Mouse (Mus musculus): Measurements from ENCODE around the gene Stim2.

DNA sequence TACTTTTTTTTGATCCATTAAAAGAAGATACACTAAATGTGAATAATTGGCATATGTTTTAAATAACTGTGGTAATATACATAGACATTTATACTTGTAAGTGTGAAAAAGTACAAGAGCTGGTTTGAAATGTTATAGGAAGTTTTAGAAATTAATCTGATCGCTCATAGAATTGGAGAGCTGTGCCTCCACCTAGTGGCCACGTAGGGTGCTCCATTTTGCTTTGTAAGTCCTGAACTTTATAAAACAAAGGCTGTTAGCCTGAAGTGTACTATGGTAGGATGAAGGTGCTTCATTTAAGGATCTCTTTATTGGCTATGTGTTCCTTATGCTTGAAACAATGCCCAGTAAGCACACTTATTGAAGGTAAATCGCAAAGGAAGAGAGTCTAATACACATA, 115.0 kb downstream of the Stim2 start:
- TF ChIP-seq CTCF (IDR thresholded peaks at IDR 0.05): peak; percentile 94
- TF ChIP-seq EP300 (IDR thresholded peaks at IDR 0.05; ENCODE audit: insufficient read depth, low read depth, low read length): 0 out of 2 replicates have a peak, but pooled peaks have one; percentile 17
- no peak for TF ChIP-seq POLR2A (IDR thresholded peaks at IDR 0.05; ENCODE audit: insufficient read depth, low read depth, low read length)

All from heart, adult 2 months (tissue).